Mouse (Mus musculus): ENCODE measurements around the gene Col18a1. TPM values are rescaled to one million over a fixed set of nuclear protein-coding genes. Genes with fewer than 3 reads are reported as not detected.
A peak's percentile ranks its signal among the peaks of the same experiment; 100 is the strongest.

Col18a1 gene
- total and polyA plus RNA-seq, 2 experiments from 2014 or later: 20.0 to 47.5 TPM

DNA sequence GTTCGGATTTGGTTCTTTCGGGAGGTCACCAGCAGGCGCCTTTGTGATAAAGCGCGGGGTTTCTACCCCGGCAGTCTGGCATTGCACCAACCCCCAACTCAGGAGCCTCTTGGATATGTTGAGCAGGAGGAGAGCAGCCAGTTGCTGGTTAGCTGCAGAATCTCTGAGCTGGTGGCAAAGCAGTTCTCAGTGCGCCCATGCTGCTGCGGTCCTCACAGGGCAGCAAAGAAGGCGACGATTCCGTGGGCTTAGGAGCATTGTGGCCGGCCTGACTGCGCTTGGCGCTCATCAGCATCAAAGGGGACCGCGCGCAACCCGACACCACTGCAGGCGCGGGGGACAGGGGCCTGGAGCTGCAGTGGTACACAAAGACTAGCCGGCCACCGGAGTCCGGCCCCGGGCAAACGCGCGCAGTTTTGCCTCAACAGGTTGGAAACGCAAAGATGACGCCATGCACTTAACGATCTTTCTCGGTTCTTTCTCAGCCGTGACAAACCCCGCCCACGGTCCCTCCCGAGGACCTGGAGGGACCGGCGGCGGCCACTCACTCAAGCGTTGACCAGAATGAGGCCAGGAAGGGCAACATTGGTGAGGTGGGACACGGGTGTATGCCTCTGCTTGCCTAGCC, 916 bp downstream of the Col18a1 start:
- ATAC-seq: peak; percentile 47
- H3K27ac ChIP-seq: 0 out of 2 replicates have a peak overlapping the region, but pooled peaks have one; percentile 32

GRCm38 (mm10) chr10:77164437-77165052, 1.8 kb downstream of the Col18a1 start:
- TF ChIP-seq CTCF (IDR thresholded peaks at IDR 0.05; ENCODE audit: low read depth): no peak
- Histone ChIP-seq H3K27ac (no peak overlapping the region), H3K9ac (replicated peaks; ENCODE audit: low read length) (no peak overlapping the region), H3K4me2 (ENCODE audit: low read depth, low read length) (peak overlapping the region; percentile 93), H3K4me1 (ENCODE audit: insufficient read depth, low read length) (no peaks in the 10 kb centered on the region), H3K36me3 (ENCODE audit: insufficient read depth, low read length) (no peaks in the 10 kb centered on the region), H3K27me3 (ENCODE audit: insufficient read depth, low read length) (peaks cover 9% of the 10 kb centered on the region; the same call in 1 of the 2 replicates), H3K9me3 (ENCODE audit: low read length) (no peaks in the 10 kb centered on the region), H3K4me3 (ENCODE audit: low read length) (no peak overlapping the region)
- DNase-seq (ENCODE audit: low spot score): peak; percentile 26
- no peak for ATAC-seq
- 9% methylated on average over 9 of the region's 9 CpGs for WGBS

More for the DNA sequence above, 916 bp downstream of the Col18a1 start:
- no peaks in the 10 kb centered on the region for H3K4me1 ChIP-seq (ENCODE audit: insufficient read depth, low read length)
- no peaks in the 10 kb centered on the region for H3K36me3 ChIP-seq (ENCODE audit: insufficient read depth, low read length)
- H3K9me3 ChIP-seq (ENCODE audit: low read length): no peaks in the 10 kb centered on the region
- H3K9ac ChIP-seq (replicated peaks; ENCODE audit: low read length): peak overlapping the region; percentile 35; the same call in 1 of the 2 replicates
- H3K4me2 ChIP-seq (ENCODE audit: low read depth, low read length): peak overlapping the region; percentile 93
- peak; percentile 38 for DNase-seq (ENCODE audit: low spot score)
- H3K4me3 ChIP-seq (ENCODE audit: low read length): peak overlapping the region; percentile 45
- 2% methylated on average over 40 of the region's 40 CpGs for WGBS
- peaks cover 9% of the 10 kb centered on the region; the same call in 1 of the 2 replicates for H3K27me3 ChIP-seq (ENCODE audit: insufficient read depth, low read length)
- no peak for TF ChIP-seq CTCF (IDR thresholded peaks at IDR 0.05; ENCODE audit: low read depth)

GRCm38 (mm10) chr10:77164041-77164436, 2.3 kb downstream of the Col18a1 start:
- WGBS: 32% methylated on average over 5 of the region's 5 CpGs
- Histone ChIP-seq H3K27ac (no peak overlapping the region), H3K36me3 (ENCODE audit: insufficient read depth, low read length) (no peaks in the 10 kb centered on the region), H3K9ac (replicated peaks; ENCODE audit: low read length) (no peak overlapping the region), H3K4me1 (ENCODE audit: insufficient read depth, low read length) (no peaks in the 10 kb centered on the region), H3K27me3 (ENCODE audit: insufficient read depth, low read length) (peaks cover 9% of the 10 kb centered on the region; the same call in 1 of the 2 replicates), H3K4me2 (ENCODE audit: low read depth, low read length) (0 out of 2 replicates have a peak overlapping the region, but pooled peaks have one; percentile 13), H3K9me3 (ENCODE audit: low read length) (no peaks in the 10 kb centered on the region), H3K4me3 (ENCODE audit: low read length) (no peak overlapping the region)
- no peak for DNase-seq (ENCODE audit: low spot score)
- no peak for ATAC-seq
- TF ChIP-seq CTCF (IDR thresholded peaks at IDR 0.05; ENCODE audit: low read depth): no peak

DNA sequence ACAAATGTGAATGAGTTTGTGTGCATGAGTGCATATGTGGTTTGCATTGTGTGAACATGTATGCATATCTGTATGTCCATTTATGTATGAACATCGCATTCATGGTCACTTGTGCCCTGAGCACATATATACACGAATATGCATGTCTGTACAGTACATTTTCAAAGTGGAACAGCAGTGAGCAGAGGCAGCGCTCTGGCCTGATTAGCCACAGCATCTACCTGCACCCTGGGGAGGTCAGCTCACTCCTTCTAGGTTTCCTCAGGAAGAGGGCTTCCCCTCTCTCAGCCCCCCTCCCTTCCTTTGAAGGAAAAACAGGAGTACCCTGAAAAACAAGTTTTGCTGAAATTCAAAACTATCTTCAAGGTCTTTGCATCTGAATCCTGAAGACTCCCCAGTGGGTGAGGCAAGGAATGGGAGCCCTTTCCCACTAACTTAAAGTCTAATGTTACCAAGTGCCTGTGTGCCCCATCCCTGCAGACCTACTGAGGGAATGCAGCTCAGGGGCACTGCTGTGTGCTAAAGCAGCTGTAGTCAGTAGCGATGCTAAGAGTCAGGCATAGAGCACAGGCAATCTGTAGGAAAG, 2.9 kb downstream of the Col18a1 start:
- Histone ChIP-seq H3K9me3 (ENCODE audit: low read length) (no peaks in the 10 kb centered on the region), H3K4me1 (ENCODE audit: insufficient read depth, low read length) (no peaks in the 10 kb centered on the region), H3K27ac (no peak overlapping the region), H3K27me3 (ENCODE audit: insufficient read depth, low read length) (peaks cover 9% of the 10 kb centered on the region; the same call in 1 of the 2 replicates), H3K4me3 (ENCODE audit: low read length) (no peak overlapping the region), H3K36me3 (ENCODE audit: insufficient read depth, low read length) (no peaks in the 10 kb centered on the region), H3K4me2 (ENCODE audit: low read depth, low read length) (0 out of 2 replicates have a peak overlapping the region, but pooled peaks have one; percentile 13), H3K9ac (replicated peaks; ENCODE audit: low read length) (no peak overlapping the region)
- no peak for ATAC-seq
- no peak for TF ChIP-seq CTCF (IDR thresholded peaks at IDR 0.05; ENCODE audit: low read depth)
- DNase-seq (ENCODE audit: low spot score): no peak
- 64% methylated on average over 4 of the region's 4 CpGs for WGBS

DNA sequence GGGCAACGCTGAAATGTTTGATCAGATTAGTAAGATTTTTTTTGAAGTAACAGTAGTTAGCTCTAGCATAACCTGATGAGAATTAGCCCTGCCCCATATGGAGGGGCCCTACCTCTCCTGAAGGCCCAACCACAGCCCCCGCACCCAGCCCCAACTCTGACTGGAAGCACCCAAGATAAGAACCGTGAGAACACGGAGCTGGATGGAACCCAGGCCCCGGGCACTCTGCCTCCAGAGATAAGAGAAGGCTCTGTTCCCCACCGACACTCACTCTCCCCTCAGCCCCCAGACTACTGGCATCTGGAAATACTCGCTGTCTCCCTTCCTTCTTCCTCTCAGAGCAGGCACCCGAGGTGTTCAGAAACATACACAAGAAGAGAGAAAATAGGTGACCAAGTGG, 6.8 kb downstream of the Col18a1 start:
- ATAC-seq (no peak), DNase-seq (ENCODE audit: low spot score) (no peak)
- Histone ChIP-seq H3K9ac (replicated peaks; ENCODE audit: low read length) (no peak overlapping the region), H3K27ac (no peak overlapping the region), H3K4me1 (ENCODE audit: insufficient read depth, low read length) (peaks cover 9% of the 10 kb centered on the region; the same call in 1 of the 2 replicates), H3K27me3 (ENCODE audit: insufficient read depth, low read length) (no peaks in the 10 kb centered on the region), H3K4me3 (ENCODE audit: low read length) (no peak overlapping the region), H3K9me3 (ENCODE audit: low read length) (no peaks in the 10 kb centered on the region), H3K4me2 (ENCODE audit: low read depth, low read length) (no peak overlapping the region), H3K36me3 (ENCODE audit: insufficient read depth, low read length) (no peaks in the 10 kb centered on the region)
- TF ChIP-seq CTCF (IDR thresholded peaks at IDR 0.05; ENCODE audit: low read depth): no peak
- 76% methylated on average over 8 of the region's 8 CpGs for WGBS

GRCm38 (mm10) chr10:77158948-77159347, 7.4 kb downstream of the Col18a1 start:
- 53% methylated on average over 3 of the region's 3 CpGs for WGBS
- H3K9ac ChIP-seq (replicated peaks; ENCODE audit: low read length): no peak overlapping the region
- peaks cover 9% of the 10 kb centered on the region; the same call in 1 of the 2 replicates for H3K4me1 ChIP-seq (ENCODE audit: insufficient read depth, low read length)
- no peak for TF ChIP-seq CTCF (IDR thresholded peaks at IDR 0.05; ENCODE audit: low read depth)
- ATAC-seq: no peak
- H3K36me3 ChIP-seq (ENCODE audit: insufficient read depth, low read length): no peaks in the 10 kb centered on the region
- H3K4me3 ChIP-seq (ENCODE audit: low read length): no peak overlapping the region
- no peak overlapping the region for H3K4me2 ChIP-seq (ENCODE audit: low read depth, low read length)
- no peak overlapping the region for H3K27ac ChIP-seq
- H3K27me3 ChIP-seq (ENCODE audit: insufficient read depth, low read length): no peaks in the 10 kb centered on the region
- peak; percentile 14 for DNase-seq (ENCODE audit: low spot score)
- H3K9me3 ChIP-seq (ENCODE audit: low read length): no peaks in the 10 kb centered on the region
